Mouse (Mus musculus) forebrain, embryonic 12.5 days (tissue): ENCODE measurements around the gene Cmip. TPM values are rescaled to one million over a fixed set of nuclear protein-coding genes. Genes with fewer than 3 reads are reported as not detected.

Source experiments
- ATAC-seq: fragments of 200-750 bp; cut with Nextera tagmentation; 2 replicates; pipeline ENCODE4 v1.8.0; 2017; ENCODE audit warnings: moderate TSS enrichment; ENCODE audit not compliant: low FRiP score
- H3K27ac ChIP-seq: fragments of 300-500 bp; sonication (generic); 2 replicates; pipeline ENCODE4 v1.5.1; 2016; ENCODE audit warnings: mild to moderate bottlenecking
- H3K27me3 ChIP-seq: fragments of 300-500 bp; sonication (generic); 2 replicates; pipeline ENCODE4 v1.6.1; 2016; ENCODE audit warnings: mild to moderate bottlenecking
- H3K36me3 ChIP-seq: fragments of 300-500 bp; sonication (generic); replicated peaks from 2 replicates; pipeline ENCODE4 v1.6.1; 2016; ENCODE audit warnings: mild to moderate bottlenecking
- H3K4me1 ChIP-seq: fragments of 300-500 bp; sonication (generic); 2 replicates; pipeline ENCODE4 v1.6.1; 2016
- H3K4me2 ChIP-seq: fragments of 300-500 bp; sonication (generic); 2 replicates; pipeline ENCODE4 v1.6.1; 2016; ENCODE audit warnings: mild to moderate bottlenecking, moderate library complexity
- H3K4me3 ChIP-seq: fragments of 300-500 bp; sonication (generic); replicated peaks from 2 replicates; pipeline ENCODE4 v1.5.1; 2016; ENCODE audit warnings: mild to moderate bottlenecking
- H3K9ac ChIP-seq: fragments of 300-500 bp; sonication (generic); 2 replicates; pipeline ENCODE4 v1.6.1; 2016; ENCODE audit warnings: mild to moderate bottlenecking
- H3K9me3 ChIP-seq: fragments of 300-500 bp; sonication (generic); 2 replicates; pipeline ENCODE4 v1.6.1; 2016
- WGBS: fragments of 180-500 bp; shearing (Covaris S2); methylation state at CpG from one replicate; pipeline ENCODE4 v1.1.7; 2016; 5-methylcytosine and 5-hydroxymethylcytosine counted together
- polyA plus RNA-seq: library from polyadenylated mRNA; unstranded; fragments of >200 nt; fragmentation: Nextera tagmentation; extraction: Ambion mirVana; gene quantifications from 2 replicates; pipeline ENCODE4 v1.2.1, GENCODE M21; 2016

Gene Cmip
- polyA plus RNA-seq, 1 experiment from 2014 or later, result 30.5 TPM

GRCm38 (mm10) chr8:117242286-117242685 is 14.6 kb upstream of the Cmip start:
- no peak overlapping the region for H3K9ac ChIP-seq
- H3K4me3 ChIP-seq, result no peak overlapping the region
- whole genome bisulfite sequencing, result 82% methylated on average over 6 of the region's 6 CpGs
- no peaks in the 10 kb centered on the region for H3K4me1 ChIP-seq
- no peaks in the 10 kb centered on the region for H3K27me3 ChIP-seq
- ATAC-seq, result no peak
- no peak overlapping the region for H3K27ac ChIP-seq
- H3K4me2 ChIP-seq, result no peak overlapping the region
- H3K9me3 ChIP-seq, result no peaks in the 10 kb centered on the region
- H3K36me3 ChIP-seq, result no peaks in the 10 kb centered on the region

- Histone ChIP-seq H3K9me3 (no peaks in the 10 kb centered on the region), H3K4me1 (no peaks in the 10 kb centered on the region), H3K4me2 (no peak overlapping the region), H3K27me3 (no peaks in the 10 kb centered on the region), H3K36me3 (no peaks in the 10 kb centered on the region), H3K27ac (no peak overlapping the region), H3K9ac (no peak overlapping the region), H3K4me3 (no peak overlapping the region)
- no peak for ATAC-seq
- WGBS, result 48% methylated on average over 6 of the region's 6 CpGs
Measured at GRCm38 (mm10) chr8:117244601-117245000, 12.3 kb upstream of the Cmip start.

GRCm38 (mm10) chr8:117248341-117248740 is 8.5 kb upstream of the Cmip start:
- Histone ChIP-seq H3K36me3 (no peaks in the 10 kb centered on the region), H3K27me3 (no peaks in the 10 kb centered on the region), H3K4me3 (no peak overlapping the region), H3K9ac (no peak overlapping the region), H3K4me1 (no peaks in the 10 kb centered on the region), H3K27ac (no peak overlapping the region), H3K9me3 (0 out of 2 replicates have a peak, but pooled peaks cover 2% of the 10 kb centered on the region), H3K4me2 (no peak overlapping the region)
- WGBS, result 90% methylated on average over 11 of the region's 11 CpGs
- ATAC-seq, result no peak

GRCm38 (mm10) chr8:117251086-117251681 is 5.7 kb upstream of the Cmip start:
- Histone ChIP-seq H3K4me1 (0 out of 2 replicates have a peak, but pooled peaks cover 4% of the 10 kb centered on the region), H3K36me3 (no peaks in the 10 kb centered on the region), H3K27me3 (no peaks in the 10 kb centered on the region), H3K27ac (no peak overlapping the region), H3K4me3 (no peak overlapping the region), H3K4me2 (no peak overlapping the region), H3K9me3 (0 out of 2 replicates have a peak, but pooled peaks cover 2% of the 10 kb centered on the region), H3K9ac (no peak overlapping the region)
- ATAC-seq, result no peak
- 37% methylated on average over 7 of the region's 7 CpGs for WGBS

GRCm38 (mm10) chr8:117252650-117253049 is 4.2 kb upstream of the Cmip start:
- no peaks in the 10 kb centered on the region for H3K27me3 ChIP-seq
- 96% methylated on average over 8 of the region's 8 CpGs for WGBS
- H3K4me3 ChIP-seq, result no peak overlapping the region
- no peak for ATAC-seq
- 0 out of 2 replicates have a peak, but pooled peaks cover 2% of the 10 kb centered on the region for H3K9me3 ChIP-seq
- 0 out of 2 replicates have a peak, but pooled peaks cover 4% of the 10 kb centered on the region for H3K4me1 ChIP-seq
- no peak overlapping the region for H3K9ac ChIP-seq
- no peak overlapping the region for H3K4me2 ChIP-seq
- no peak overlapping the region for H3K27ac ChIP-seq
- H3K36me3 ChIP-seq, result no peaks in the 10 kb centered on the region

- H3K9ac ChIP-seq, result no peak overlapping the region
- H3K4me2 ChIP-seq, result no peak overlapping the region
- no peak for ATAC-seq
- WGBS, result 91% methylated on average over 17 of the region's 17 CpGs
- H3K36me3 ChIP-seq, result no peaks in the 10 kb centered on the region
- H3K27ac ChIP-seq, result no peak overlapping the region
- H3K27me3 ChIP-seq, result no peaks in the 10 kb centered on the region
- no peak overlapping the region for H3K4me3 ChIP-seq
- H3K9me3 ChIP-seq, result 0 out of 2 replicates have a peak, but pooled peaks cover 2% of the 10 kb centered on the region
- H3K4me1 ChIP-seq, result peaks cover 10% of the 10 kb centered on the region
Measured at GRCm38 (mm10) chr8:117253390-117254269, 3.2 kb upstream of the Cmip start.

- Histone ChIP-seq H3K36me3 (no peaks in the 10 kb centered on the region), H3K4me2 (no peak overlapping the region), H3K9ac (no peak overlapping the region), H3K4me1 (peaks cover 19% of the 10 kb centered on the region), H3K9me3 (0 out of 2 replicates have a peak, but pooled peaks cover 2% of the 10 kb centered on the region), H3K27me3 (no peaks in the 10 kb centered on the region), H3K4me3 (no peak overlapping the region), H3K27ac (no peak overlapping the region)
- no peak for ATAC-seq
- WGBS, result 81% methylated on average over 6 of the region's 6 CpGs
Measured at GRCm38 (mm10) chr8:117254496-117254895, 2.4 kb upstream of the Cmip start.

GRCm38 (mm10) chr8:117256292-117256938 is 449 bp upstream of the Cmip start:
- peak overlapping the region; percentile 82 for H3K27ac ChIP-seq
- no peaks in the 10 kb centered on the region for H3K36me3 ChIP-seq
- H3K4me3 ChIP-seq, result peak overlapping the region; percentile 91
- peak overlapping the region; percentile 75 for H3K4me2 ChIP-seq
- ATAC-seq, result peak; percentile 91
- H3K27me3 ChIP-seq, result no peaks in the 10 kb centered on the region
- H3K9ac ChIP-seq, result peak overlapping the region; percentile 95
- H3K9me3 ChIP-seq, result 0 out of 2 replicates have a peak, but pooled peaks cover 2% of the 10 kb centered on the region
- under 1% methylated on average over 40 of the region's 92 CpGs for WGBS
- peaks cover 37% of the 10 kb centered on the region for H3K4me1 ChIP-seq

GRCm38 (mm10) chr8:117257821-117258575 is 1.1 kb downstream of the Cmip start:
- Histone ChIP-seq H3K27ac (peak overlapping the region; percentile 82), H3K27me3 (no peaks in the 10 kb centered on the region), H3K9me3 (0 out of 2 replicates have a peak, but pooled peaks cover 2% of the 10 kb centered on the region), H3K9ac (peak overlapping the region; percentile 95), H3K4me1 (peaks cover 50% of the 10 kb centered on the region), H3K36me3 (no peaks in the 10 kb centered on the region), H3K4me2 (peak overlapping the region; percentile 75), H3K4me3 (peak overlapping the region; percentile 91)
- ATAC-seq, result peak; percentile 27; the same call in 1 of the 2 replicates
- WGBS, result 4% methylated on average over 22 of the region's 22 CpGs

GRCm38 (mm10) chr8:117258576-117259040 is 1.7 kb downstream of the Cmip start:
- H3K9me3 ChIP-seq, result no peaks in the 10 kb centered on the region
- no peaks in the 10 kb centered on the region for H3K36me3 ChIP-seq
- ATAC-seq, result no peak
- peak overlapping the region; percentile 91 for H3K4me3 ChIP-seq
- peak overlapping the region; percentile 82 for H3K27ac ChIP-seq
- no peaks in the 10 kb centered on the region for H3K27me3 ChIP-seq
- H3K4me1 ChIP-seq, result peaks cover 56% of the 10 kb centered on the region
- H3K4me2 ChIP-seq, result peak overlapping the region; percentile 75
- peak overlapping the region; percentile 95 for H3K9ac ChIP-seq
- WGBS, result 59% methylated on average over 6 of the region's 6 CpGs

GRCm38 (mm10) chr8:117259431-117260001 is 2.7 kb downstream of the Cmip start:
- no peak for ATAC-seq
- Histone ChIP-seq H3K27me3 (no peaks in the 10 kb centered on the region), H3K4me2 (peak overlapping the region; percentile 75), H3K4me1 (peaks cover 58% of the 10 kb centered on the region), H3K27ac (peak overlapping the region; percentile 82), H3K4me3 (peak overlapping the region; percentile 91), H3K9ac (peak overlapping the region; percentile 95), H3K9me3 (no peaks in the 10 kb centered on the region), H3K36me3 (no peaks in the 10 kb centered on the region)
- WGBS, result 62% methylated on average over 11 of the region's 11 CpGs
